Mouse (Mus musculus) neural tube, embryonic 14.5 days (tissue): ENCODE data around the gene Akap13. TPM values are rescaled to one million over a fixed set of nuclear protein-coding genes. Genes with fewer than 3 reads are reported as not detected.

Experiments used
- ATAC-seq: fragments of 200-750 bp; cut with Nextera tagmentation; 2 replicates; pipeline ENCODE4 v1.8.0; 2017; ENCODE audit warnings: low read depth, mild to moderate bottlenecking, moderate TSS enrichment, moderate library complexity
- H3K27ac ChIP-seq: fragments of 300-500 bp; sonication (generic); 2 replicates; pipeline ENCODE4 v1.5.1; 2014; ENCODE audit warnings: low read depth, mild to moderate bottlenecking, control low read depth, low read length, moderate library complexity, mixed read lengths
- H3K27me3 ChIP-seq: fragments of 300-500 bp; sonication (generic); 2 replicates; pipeline ENCODE4 v1.6.1; 2014; ENCODE audit warnings: low read length; ENCODE audit not compliant: control insufficient read depth, insufficient read depth
- H3K36me3 ChIP-seq: fragments of 300-500 bp; sonication (generic); 2 replicates; pipeline ENCODE4 v1.6.1; 2014; ENCODE audit warnings: low read length, mixed read lengths; ENCODE audit not compliant: control insufficient read depth, insufficient read depth
- H3K4me1 ChIP-seq: fragments of 300-500 bp; sonication (generic); 2 replicates; pipeline ENCODE4 v1.6.1; 2014; ENCODE audit warnings: low read length; ENCODE audit not compliant: control insufficient read depth, insufficient read depth
- H3K4me2 ChIP-seq: fragments of 300-500 bp; sonication (generic); 2 replicates; pipeline ENCODE4 v1.6.1; 2014; ENCODE audit warnings: mild to moderate bottlenecking, low read depth, low read length, control low read depth
- H3K4me3 ChIP-seq: fragments of 300-500 bp; sonication (generic); 2 replicates; pipeline ENCODE4 v1.5.1; 2014; ENCODE audit warnings: low read depth, low read length, control low read depth, mixed read lengths
- H3K9ac ChIP-seq: fragments of 300-500 bp; sonication (generic); replicated peaks from 2 replicates; pipeline ENCODE4 v1.6.1; 2014; ENCODE audit warnings: low read depth, mild to moderate bottlenecking, control low read depth, low read length, mixed read lengths
- H3K9me3 ChIP-seq: fragments of 300-500 bp; sonication (generic); 2 replicates; pipeline ENCODE4 v1.6.1; 2016; ENCODE audit warnings: low read length; ENCODE audit not compliant: control insufficient read depth
- WGBS: fragments of 180-500 bp; shearing (Covaris S2); extraction: QIAGEN DNeasy Blood & Tissue Kit; methylation state at CpG from one replicate; pipeline ENCODE4 v1.1.7; 2014; 5-methylcytosine and 5-hydroxymethylcytosine counted together
- polyA plus RNA-seq: library from polyadenylated mRNA; unstranded; fragments of >200 nt; fragmentation: Nextera tagmentation; extraction: Ambion mirVana; gene quantifications from 2 replicates; pipeline ENCODE4 v1.2.1, GENCODE M21; 2014

Gene Akap13
- polyA plus RNA-seq, 1 experiment from 2014 or later: 19.8 TPM

- H3K4me2 ChIP-seq: no peak overlapping the region
- WGBS: 18% methylated on average over 3 of the region's 3 CpGs
- ATAC-seq: no peak
- no peaks in the 10 kb centered on the region for H3K27me3 ChIP-seq
- no peaks in the 10 kb centered on the region for H3K4me1 ChIP-seq
- no peak overlapping the region for H3K9ac ChIP-seq
- H3K27ac ChIP-seq: no peak overlapping the region
- no peaks in the 10 kb centered on the region for H3K36me3 ChIP-seq
- H3K9me3 ChIP-seq: no peaks in the 10 kb centered on the region
- no peak overlapping the region for H3K4me3 ChIP-seq
Observed at GRCm38 (mm10) chr7:75521199-75521598, 65.9 kb downstream of the Akap13 start.

DNA sequence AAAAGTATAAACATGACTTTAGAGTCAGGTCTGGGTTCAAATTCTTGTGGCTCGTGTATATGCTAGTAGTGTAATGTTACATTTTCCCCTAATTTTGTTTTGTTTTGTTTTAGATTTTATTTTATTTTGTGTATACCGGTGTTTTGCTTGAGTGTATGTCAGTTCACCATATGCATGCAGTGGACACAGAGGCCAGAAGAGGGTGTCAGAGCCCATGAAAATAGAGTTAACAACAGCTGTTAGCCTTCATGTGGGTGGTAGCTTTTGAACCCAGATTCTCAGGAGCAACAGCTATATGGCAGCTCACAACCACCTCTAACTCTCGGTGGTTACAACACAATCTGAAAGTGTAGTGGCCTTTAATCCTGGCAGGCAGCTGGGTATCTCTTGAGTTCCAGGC, 66.9 kb downstream of the Akap13 start:
- WGBS: 91% methylated on average over 3 of the region's 3 CpGs
- Histone ChIP-seq H3K4me3 (no peak overlapping the region), H3K9ac (no peak overlapping the region), H3K4me1 (no peaks in the 10 kb centered on the region), H3K27ac (no peak overlapping the region), H3K27me3 (no peaks in the 10 kb centered on the region), H3K4me2 (no peak overlapping the region), H3K9me3 (no peaks in the 10 kb centered on the region), H3K36me3 (no peaks in the 10 kb centered on the region)
- no peak for ATAC-seq

DNA sequence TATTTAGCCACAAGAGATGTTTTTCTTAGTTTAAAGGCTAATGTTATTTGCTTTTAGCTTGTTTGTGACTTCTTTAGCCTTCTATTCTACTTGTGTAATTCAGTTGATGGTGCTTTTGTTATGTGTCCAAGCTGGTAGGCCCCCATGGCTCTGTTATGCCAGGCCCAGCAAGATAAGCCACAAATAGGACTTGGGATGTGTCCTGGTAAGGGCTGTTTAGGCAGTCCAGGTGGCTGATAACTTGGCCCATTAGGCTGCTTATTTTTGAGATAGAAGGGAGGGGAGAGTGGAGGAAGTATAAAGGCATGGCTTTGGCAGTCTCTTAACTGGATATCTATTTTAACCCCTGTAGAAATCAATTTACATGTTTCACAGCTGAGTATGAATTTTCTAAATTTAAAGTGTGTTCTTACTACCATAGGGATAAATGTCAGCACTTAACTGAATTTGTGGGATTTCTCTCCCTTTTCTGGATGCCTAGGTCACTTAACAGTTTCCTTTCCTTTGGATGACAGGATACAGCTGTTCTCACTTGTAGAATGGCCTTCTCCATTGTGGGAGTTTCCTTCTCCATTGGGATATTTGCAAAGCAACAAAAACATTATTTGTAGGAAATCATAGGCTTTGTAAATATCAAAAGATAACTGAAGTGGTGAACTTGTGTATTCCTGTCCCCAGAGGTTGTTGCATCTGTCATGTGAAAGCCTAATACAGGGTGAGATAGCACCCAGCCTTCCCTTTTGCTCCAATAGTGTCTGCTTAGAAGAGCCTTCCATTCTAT, 69.6 kb downstream of the Akap13 start:
- Histone ChIP-seq H3K9me3 (no peaks in the 10 kb centered on the region), H3K27me3 (no peaks in the 10 kb centered on the region), H3K27ac (no peak overlapping the region), H3K4me2 (no peak overlapping the region), H3K36me3 (no peaks in the 10 kb centered on the region), H3K4me1 (no peaks in the 10 kb centered on the region), H3K4me3 (no peak overlapping the region), H3K9ac (no peak overlapping the region)
- ATAC-seq: no peak

DNA sequence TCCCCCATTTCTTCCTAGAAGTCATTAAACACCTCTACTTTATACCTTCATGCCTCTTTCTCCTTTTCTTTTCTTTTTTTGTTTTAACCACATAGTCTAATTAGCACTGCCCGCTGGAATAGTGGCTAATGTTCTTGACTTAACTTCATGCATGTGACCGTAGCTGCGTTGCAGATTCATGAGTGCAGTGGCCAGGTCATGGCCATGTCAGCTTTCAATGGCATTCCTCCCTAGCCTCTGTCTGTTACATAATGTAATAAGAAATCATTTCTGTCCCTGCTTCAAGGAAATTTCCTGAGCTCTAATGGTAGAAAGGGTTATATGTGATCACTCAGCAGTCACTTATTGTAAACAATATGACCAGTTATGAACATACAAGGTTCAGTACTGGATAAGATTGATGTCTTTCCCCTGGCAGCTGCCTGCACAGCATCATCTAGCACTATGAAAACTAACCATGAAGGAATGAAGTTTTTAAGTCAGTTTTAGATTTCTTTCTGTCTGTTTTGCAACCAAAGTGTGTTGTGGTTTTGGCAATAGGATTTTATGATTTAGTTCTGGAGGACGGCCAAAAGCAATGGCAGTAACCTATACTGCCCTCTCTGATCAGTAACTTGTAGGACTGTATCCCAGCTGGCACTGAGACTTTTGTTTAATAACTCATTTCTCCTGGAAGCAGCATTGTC, 70.5 kb downstream of the Akap13 start:
- Histone ChIP-seq H3K9me3 (no peaks in the 10 kb centered on the region), H3K4me1 (no peaks in the 10 kb centered on the region), H3K4me3 (no peak overlapping the region), H3K4me2 (no peak overlapping the region), H3K27ac (no peak overlapping the region), H3K9ac (no peak overlapping the region), H3K36me3 (no peaks in the 10 kb centered on the region), H3K27me3 (no peaks in the 10 kb centered on the region)
- WGBS: 72% methylated on average over 4 of the region's 4 CpGs
- no peak for ATAC-seq

DNA sequence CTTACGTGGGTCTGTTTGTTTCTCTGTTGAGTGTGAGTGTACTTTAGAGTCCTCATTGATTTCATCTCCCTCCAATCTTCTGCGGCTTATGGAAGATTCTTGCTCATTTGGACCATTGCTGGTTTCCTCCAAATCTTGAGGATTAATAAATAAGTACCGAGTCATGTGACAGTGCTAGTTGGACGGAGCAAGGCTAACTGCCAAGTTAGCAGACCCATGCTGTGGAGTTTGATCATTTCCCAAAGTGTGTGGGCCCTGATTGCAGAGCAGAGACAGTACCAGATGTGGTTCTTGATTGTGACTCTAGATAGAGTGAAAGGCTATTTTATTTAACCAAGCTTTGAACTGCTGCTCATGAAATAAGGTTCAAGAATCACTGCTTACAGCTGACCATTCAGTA, 73.4 kb downstream of the Akap13 start:
- H3K9me3 ChIP-seq: no peaks in the 10 kb centered on the region
- no peak overlapping the region for H3K4me3 ChIP-seq
- no peak overlapping the region for H3K9ac ChIP-seq
- no peak overlapping the region for H3K4me2 ChIP-seq
- no peaks in the 10 kb centered on the region for H3K36me3 ChIP-seq
- H3K4me1 ChIP-seq: no peaks in the 10 kb centered on the region
- WGBS: 87% methylated on average over 4 of the region's 4 CpGs
- no peak for ATAC-seq
- no peaks in the 10 kb centered on the region for H3K27me3 ChIP-seq
- no peak overlapping the region for H3K27ac ChIP-seq

GRCm38 (mm10) chr7:75529857-75530437, 74.6 kb downstream of the Akap13 start:
- ATAC-seq: no peak
- H3K4me1 ChIP-seq: no peaks in the 10 kb centered on the region
- WGBS: 88% methylated on average over 7 of the region's 7 CpGs
- H3K27me3 ChIP-seq: no peaks in the 10 kb centered on the region
- H3K4me2 ChIP-seq: no peak overlapping the region
- no peak overlapping the region for H3K27ac ChIP-seq
- H3K4me3 ChIP-seq: no peak overlapping the region
- no peaks in the 10 kb centered on the region for H3K36me3 ChIP-seq
- H3K9me3 ChIP-seq: no peaks in the 10 kb centered on the region
- no peak overlapping the region for H3K9ac ChIP-seq

DNA sequence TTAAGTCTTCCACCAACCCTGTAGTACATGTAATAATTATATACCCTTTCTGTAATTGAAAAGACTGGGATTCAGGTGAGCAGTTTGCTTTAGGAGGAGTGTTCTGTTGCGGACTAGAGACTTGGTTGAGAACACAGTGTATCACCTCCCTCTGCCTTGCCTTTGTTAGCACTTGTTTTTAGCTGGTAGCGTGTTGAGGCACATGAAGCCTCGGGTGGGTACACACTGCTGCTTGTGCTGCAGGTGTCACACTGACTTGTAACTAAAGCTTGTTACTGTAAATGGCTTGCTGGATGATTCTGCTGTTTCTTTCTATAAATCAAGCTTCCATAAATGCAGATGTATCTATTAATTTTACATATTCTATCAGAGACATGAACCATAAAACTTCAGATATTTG, 75.3 kb downstream of the Akap13 start:
- WGBS: 93% methylated on average over 3 of the region's 3 CpGs
- no peak overlapping the region for H3K4me3 ChIP-seq
- H3K27me3 ChIP-seq: no peaks in the 10 kb centered on the region
- no peaks in the 10 kb centered on the region for H3K36me3 ChIP-seq
- H3K27ac ChIP-seq: no peak overlapping the region
- no peaks in the 10 kb centered on the region for H3K4me1 ChIP-seq
- no peak overlapping the region for H3K9ac ChIP-seq
- ATAC-seq: no peak
- H3K4me2 ChIP-seq: no peak overlapping the region
- no peaks in the 10 kb centered on the region for H3K9me3 ChIP-seq

- H3K9me3 ChIP-seq: no peaks in the 10 kb centered on the region
- no peaks in the 10 kb centered on the region for H3K36me3 ChIP-seq
- no peaks in the 10 kb centered on the region for H3K4me1 ChIP-seq
- H3K4me3 ChIP-seq: no peak overlapping the region
- no peaks in the 10 kb centered on the region for H3K27me3 ChIP-seq
- ATAC-seq: no peak
- no peak overlapping the region for H3K27ac ChIP-seq
- H3K4me2 ChIP-seq: no peak overlapping the region
- no peak overlapping the region for H3K9ac ChIP-seq
- WGBS: 86% methylated on average over 5 of the region's 5 CpGs
Observed at GRCm38 (mm10) chr7:75533079-75533478, 77.7 kb downstream of the Akap13 start.

DNA sequence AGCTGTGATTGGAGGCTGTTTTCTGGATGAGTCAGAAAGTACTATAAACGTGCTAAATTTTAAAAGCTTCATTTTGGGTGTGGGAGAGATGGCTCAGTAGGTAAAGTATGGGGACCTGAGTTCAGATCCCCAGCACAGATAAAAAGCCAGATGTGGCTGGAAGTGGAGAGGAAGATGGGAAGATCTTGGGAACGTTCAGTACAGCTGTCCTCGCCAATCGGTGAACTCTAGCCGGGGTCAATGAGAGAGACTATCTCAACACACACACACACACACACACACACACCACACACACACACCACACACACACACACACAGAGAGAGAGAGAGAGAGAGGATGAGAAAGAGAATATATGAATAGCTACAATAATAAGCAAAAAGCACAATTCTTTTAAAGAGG, 81.0 kb downstream of the Akap13 start:
- Histone ChIP-seq H3K9ac (no peak overlapping the region), H3K27ac (no peak overlapping the region), H3K4me3 (no peak overlapping the region), H3K36me3 (no peaks in the 10 kb centered on the region), H3K27me3 (no peaks in the 10 kb centered on the region), H3K9me3 (no peaks in the 10 kb centered on the region), H3K4me2 (no peak overlapping the region), H3K4me1 (no peaks in the 10 kb centered on the region)
- 85% methylated on average over 5 of the region's 5 CpGs for WGBS
- no peak for ATAC-seq
